Mouse (Mus musculus) CD4-positive, CD25-positive, alpha-beta regulatory T cell, adult 4 months (primary cell): ENCODE measurements around the gene St6galnac1. TPM values are rescaled to one million over a fixed set of nuclear protein-coding genes. Genes with fewer than 3 reads are reported as not detected.

ENCODE experiments used
- ATAC-seq: one replicate; pipeline ENCODE4 v1.8.0; 2017
- polyA plus RNA-seq, 2 experiments: library from polyadenylated mRNA; unstranded; fragments of 100-300 nt; shearing (Covaris generic); gene quantifications; one replicate each; pipeline ENCODE4 v1.2.1; 2017

St6galnac1 gene
- polyA plus RNA-seq, 2 experiments from 2014 or later = 0.49 to 0.55 TPM

GRCm38 (mm10) chr11:116725031-116725948, 50.0 kb downstream of the St6galnac1 start:
- no peak for ATAC-seq

GRCm38 (mm10) chr11:116723064-116723463, 52.2 kb downstream of the St6galnac1 start:
- no peak for ATAC-seq

GRCm38 (mm10) chr11:116721548-116722271, 53.6 kb downstream of the St6galnac1 start:
- ATAC-seq = no peak

GRCm38 (mm10) chr11:116720319-116720865, 54.9 kb downstream of the St6galnac1 start:
- no peak for ATAC-seq

Other genes starting within 250 kb of the St6galnac1 start
- gene Sphk1, start 244.6 kb downstream of the St6galnac1 start, polyA plus RNA-seq = under 1 TPM in 1 of 2 experiments, not detected in 1; 0.35 TPM
- gene Ube2o, start 194.1 kb downstream of the St6galnac1 start, polyA plus RNA-seq = 1 to 10 TPM; 1.1 to 3.5 TPM
- not detected for gene Aanat, start 189.1 kb downstream of the St6galnac1 start, polyA plus RNA-seq
- 1 to 10 TPM; 3.3 to 4.3 TPM for gene Rhbdf2, start 148.5 kb downstream of the St6galnac1 start, polyA plus RNA-seq
- gene Prcd, start 122.0 kb downstream of the St6galnac1 start, polyA plus RNA-seq = not detected
- gene Cygb, start 121.2 kb downstream of the St6galnac1 start, polyA plus RNA-seq = not detected
- not detected for gene Mxra7, start 52.5 kb upstream of the St6galnac1 start, polyA plus RNA-seq
- 100 to 1,000 TPM; 161 to 189 TPM for gene Mettl23, start 67.8 kb upstream of the St6galnac1 start, polyA plus RNA-seq
- 10 to 100 TPM; 48.1 to 62.6 TPM for gene Jmjd6, start 67.9 kb upstream of the St6galnac1 start, polyA plus RNA-seq
- gene Mfsd11, start 76.9 kb upstream of the St6galnac1 start, polyA plus RNA-seq = 10 to 100 TPM; 30.0 to 32.9 TPM
- gene Srsf2, start 77.6 kb upstream of the St6galnac1 start, polyA plus RNA-seq = 100 to 1,000 TPM; 543 to 659 TPM
- not detected for gene Mgat5b, start 143.4 kb upstream of the St6galnac1 start, polyA plus RNA-seq